Mouse (Mus musculus) kidney, postnatal 4 days (tissue): ENCODE results near the gene Vps29.

ENCODE experiments used
- DNase-seq, 2 experiments: peaks; one replicate each; pipeline ENCODE4 v3.0.0; 2021; ENCODE audit warnings: mixed read lengths in 2 of 2

The Vps29 gene

GRCm38 (mm10) chr5:122400628-122401302, 46.6 kb downstream of the Vps29 start:
- DNase-seq, result peak; percentile 69 to 77

- peak; percentile 83 to 84 for DNase-seq
These were observed 47.1 kb downstream of the Vps29 start for GRCm38 (mm10) chr5:122401303-122401640.

- DNase-seq, result no peak
These were observed 48.0 kb downstream of the Vps29 start for GRCm38 (mm10) chr5:122402160-122402559.

- DNase-seq, result no peak
These were observed 48.6 kb downstream of the Vps29 start for GRCm38 (mm10) chr5:122402772-122403171.

- no peak for DNase-seq
These were observed 49.2 kb downstream of the Vps29 start for GRCm38 (mm10) chr5:122403362-122403761.

- no peak for DNase-seq
These were observed 51.4 kb downstream of the Vps29 start for GRCm38 (mm10) chr5:122405537-122405936.

- no peak for DNase-seq
These were observed 55.8 kb downstream of the Vps29 start for GRCm38 (mm10) chr5:122409692-122410645.

- no peak for DNase-seq
These were observed 57.7 kb downstream of the Vps29 start for GRCm38 (mm10) chr5:122411892-122412291.

- peak; percentile 45 to 60 for DNase-seq
These were observed 58.7 kb downstream of the Vps29 start for GRCm38 (mm10) chr5:122412826-122413225.

GRCm38 (mm10) chr5:122414351-122414750, 60.2 kb downstream of the Vps29 start:
- DNase-seq, result no peak
